Mouse (Mus musculus) liver (tissue): ENCODE results near the gene Uqcc2.

Experiments
- DNase-seq: peaks from one replicate; pipeline ENCODE4 v3.0.0-alpha.2; 2020; ENCODE audit warnings: mixed read lengths

Gene Uqcc2

DNA sequence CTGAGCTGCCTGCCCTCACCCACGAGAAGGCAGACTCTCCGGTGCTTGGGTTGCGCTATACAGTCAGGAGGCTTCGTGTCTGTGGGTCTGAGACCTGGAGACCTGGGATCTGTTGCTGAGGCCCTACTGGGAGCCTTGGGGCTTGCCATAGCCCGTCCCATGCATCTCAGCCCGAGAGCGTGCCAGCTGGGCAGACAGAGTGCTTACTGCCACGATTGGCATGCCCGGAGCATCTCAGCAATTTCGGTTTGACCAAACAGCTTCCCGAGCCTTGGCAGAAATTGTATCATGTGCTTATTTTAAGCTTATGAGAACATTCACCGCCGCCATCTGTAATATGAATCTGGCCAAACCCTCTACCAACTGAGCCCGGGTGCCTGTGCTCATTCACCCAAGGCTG, 20.5 kb upstream of the Uqcc2 start:
- no peak for DNase-seq

DNA sequence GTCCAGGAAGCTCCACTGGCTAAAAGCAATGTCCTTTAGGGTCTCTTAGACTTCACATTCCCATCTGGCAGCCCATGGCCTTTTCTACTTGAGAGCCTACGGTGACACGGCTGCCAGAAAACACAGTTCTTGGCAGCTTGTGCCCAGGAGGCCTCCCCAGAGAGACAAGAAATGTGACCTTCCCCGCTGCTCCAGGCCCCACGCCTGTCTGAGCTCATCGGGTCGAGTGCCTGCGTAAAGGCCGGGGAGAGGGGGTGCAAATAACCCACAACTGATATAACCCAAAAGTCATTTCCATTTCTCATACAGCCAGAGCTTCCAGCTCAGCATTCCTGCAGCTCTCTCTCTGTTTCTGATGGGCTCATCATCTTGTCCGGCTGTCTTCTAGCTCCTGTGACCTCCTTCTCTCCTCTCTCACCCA, 20.1 kb upstream of the Uqcc2 start:
- no peak for DNase-seq

DNA sequence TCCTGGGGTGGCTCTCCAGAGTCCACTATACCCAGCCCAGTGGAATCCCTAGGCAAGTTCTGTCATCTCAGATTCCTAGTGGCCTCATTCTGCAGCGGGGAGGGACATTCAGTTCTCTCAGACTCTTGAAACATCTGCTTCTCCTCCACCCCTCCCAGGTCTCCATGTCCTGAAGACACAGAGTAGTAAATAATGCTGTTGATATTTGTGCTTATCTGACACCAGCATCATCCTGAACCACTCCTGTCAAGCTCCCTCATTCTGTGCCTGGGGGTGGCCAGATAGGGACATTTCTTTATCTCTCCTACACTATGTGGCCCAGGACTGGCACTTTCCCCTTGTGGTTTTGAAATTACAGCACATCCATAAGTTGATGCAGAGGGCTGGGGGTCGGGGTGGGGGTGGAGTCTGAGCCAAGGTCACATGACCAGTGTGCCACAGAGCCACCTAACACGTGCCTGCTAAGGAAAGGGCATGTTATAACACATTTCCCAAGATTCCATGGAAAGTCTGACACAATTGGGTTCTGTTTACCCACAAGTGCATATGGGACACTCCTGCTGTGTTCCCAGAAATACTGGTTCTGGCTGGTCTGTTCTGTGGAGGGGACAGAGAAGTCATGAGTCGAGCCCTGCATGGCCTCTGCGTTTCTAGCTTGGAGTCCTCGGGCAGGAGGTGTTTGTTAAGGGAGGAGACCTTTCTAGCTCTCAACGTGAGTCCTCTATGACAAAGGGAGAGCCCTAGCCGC, 19.4 kb upstream of the Uqcc2 start:
- peak; percentile 86 for DNase-seq

DNA sequence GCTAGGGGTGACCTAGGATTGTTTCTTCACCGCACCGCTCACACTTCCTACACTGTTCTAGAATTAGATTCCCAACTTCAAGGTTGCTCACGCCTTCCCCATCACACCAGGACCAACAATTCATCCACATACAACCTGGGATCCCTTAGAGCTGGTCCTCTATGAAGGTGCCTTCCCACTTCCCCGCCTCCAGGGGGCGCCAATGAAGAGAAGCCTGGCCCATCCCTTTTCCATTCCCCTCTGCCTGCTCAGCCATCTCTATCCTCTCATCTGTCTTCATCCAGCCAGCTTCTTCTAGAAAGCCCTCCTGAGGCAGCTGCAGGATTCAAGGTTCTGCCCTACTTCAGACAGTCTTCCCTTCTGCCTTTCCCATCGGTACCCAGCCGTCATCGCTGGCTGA, 17.7 kb upstream of the Uqcc2 start:
- DNase-seq = peak; percentile 79

DNA sequence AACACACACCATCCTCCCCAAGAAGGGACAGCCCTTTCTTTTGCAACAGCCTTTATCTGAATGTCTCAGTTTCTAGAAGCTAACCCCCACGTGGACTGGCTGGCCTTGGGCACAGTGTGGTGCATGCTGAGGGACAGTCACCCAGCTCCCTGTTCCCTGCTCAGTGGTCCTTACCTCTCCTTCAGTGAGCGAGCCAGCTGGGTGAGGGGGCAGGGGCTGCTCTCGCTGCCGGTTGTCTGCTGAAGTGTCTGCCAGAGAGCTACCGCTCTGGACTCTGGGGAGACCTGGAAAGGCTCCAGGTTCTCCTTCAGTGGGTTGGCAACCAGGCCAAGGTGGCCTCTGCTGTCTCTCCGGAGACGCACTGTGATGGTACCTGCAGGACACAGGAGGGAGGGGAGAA, 17.2 kb upstream of the Uqcc2 start:
- no peak for DNase-seq

DNA sequence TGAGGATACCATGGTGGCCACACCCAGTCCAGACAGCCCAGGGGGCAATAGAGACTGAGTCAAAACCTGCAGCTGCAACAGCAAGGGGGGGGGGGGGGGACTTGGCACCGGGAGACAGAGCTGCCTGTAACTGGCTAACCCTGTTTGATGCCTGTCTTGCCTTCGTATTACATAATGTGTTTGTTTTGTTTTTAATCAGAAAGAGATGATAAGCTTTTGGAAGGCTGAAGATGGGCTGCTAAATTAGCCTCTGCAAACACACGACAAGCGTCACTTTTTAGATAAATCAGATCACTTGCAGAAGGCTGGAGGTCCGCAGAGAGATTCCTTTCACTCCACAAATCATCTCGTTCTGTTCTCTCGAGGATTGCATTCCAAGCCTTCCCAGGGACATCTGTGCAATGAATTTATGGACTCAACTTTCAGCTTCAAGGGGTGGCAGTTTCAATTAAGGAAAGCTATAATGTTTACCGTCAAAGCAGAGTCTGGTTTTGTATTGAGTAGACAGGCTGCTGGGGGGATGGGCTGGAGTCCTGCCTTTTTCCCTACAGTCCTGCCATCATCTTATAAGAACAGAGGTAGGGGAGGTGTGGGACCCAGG, 12.7 kb upstream of the Uqcc2 start:
- no peak for DNase-seq

DNA sequence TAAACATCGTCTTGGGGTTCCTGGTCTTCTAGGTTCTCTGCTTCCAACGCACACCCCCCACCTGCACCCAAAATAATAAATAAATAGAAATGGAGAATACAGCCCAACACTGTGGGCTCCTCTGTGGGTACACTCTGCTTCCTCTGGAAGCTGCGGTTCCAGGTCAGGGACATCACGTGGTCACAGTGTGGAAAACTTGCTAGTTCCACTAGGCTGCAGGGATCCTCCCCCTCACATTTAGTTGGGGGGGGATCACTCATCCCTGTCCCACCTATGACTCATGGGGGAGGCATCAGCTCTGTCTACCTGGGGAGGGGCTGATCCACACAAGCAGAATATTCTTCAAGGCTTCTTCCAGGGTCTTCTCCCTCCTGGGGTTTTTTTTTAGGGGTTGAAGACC, 10.4 kb upstream of the Uqcc2 start:
- no peak for DNase-seq

DNA sequence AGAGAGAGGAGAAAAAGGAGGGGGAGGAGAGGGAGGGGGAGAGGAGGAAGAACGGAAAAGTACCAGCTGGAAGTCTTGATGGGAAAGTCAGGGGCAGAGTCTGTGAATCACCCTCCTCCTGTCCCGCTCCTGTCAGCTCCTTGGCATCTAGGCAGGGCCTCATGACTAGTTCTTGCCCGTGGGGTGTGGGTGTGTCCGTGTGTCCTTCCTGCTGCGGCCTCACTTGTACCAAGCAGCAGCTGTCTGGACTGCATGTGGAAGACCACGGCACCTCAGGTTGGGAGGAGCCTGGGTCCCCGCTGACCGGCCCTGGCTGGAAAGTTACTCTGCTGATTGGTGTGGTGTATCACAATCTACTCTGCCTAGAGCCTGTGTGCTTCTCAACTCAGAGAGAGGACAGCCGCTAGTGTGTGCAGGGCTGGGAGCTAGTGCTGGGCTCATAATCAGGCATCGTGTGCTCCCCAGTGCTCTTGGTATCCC, 8.3 kb upstream of the Uqcc2 start:
- DNase-seq = no peak

DNA sequence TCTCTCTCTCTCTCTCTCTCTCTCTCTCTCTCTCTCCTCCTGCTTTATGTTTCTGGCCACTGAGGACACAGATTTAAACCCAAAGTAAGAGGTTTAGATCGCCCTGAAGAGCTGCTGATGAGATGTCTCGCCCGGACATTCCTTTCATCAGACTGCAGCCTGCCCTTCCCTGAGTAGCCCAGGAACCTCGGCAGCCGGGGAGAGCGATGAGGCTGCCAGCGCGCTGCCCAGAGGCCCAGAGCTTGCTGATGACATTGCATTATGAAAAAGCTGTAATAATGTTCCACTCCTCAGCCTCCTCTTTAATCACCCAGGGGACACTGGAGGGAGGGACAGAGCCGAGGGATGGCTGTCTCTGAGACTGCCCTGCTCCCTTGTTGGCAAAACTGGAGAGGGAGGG, 6.5 kb upstream of the Uqcc2 start:
- DNase-seq = no peak

DNA sequence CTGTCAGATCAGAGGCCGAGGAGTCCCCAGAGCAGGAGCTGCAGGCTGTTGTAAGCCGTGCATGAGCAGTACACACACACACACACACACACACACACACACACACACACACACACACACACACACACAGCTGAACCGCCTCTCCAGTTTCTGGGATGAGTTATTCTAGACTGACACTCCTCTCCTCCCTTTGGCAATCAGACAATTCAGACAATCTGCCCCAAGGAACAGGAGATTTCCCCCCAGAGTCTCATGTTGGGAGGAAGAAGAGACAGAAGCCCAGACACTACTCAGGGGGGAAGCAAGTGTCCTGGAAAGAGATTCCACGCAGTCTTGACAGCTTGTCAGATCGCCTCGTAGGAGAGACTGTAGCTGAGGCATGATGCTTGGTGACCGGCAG, 5.6 kb upstream of the Uqcc2 start:
- no peak for DNase-seq

DNA sequence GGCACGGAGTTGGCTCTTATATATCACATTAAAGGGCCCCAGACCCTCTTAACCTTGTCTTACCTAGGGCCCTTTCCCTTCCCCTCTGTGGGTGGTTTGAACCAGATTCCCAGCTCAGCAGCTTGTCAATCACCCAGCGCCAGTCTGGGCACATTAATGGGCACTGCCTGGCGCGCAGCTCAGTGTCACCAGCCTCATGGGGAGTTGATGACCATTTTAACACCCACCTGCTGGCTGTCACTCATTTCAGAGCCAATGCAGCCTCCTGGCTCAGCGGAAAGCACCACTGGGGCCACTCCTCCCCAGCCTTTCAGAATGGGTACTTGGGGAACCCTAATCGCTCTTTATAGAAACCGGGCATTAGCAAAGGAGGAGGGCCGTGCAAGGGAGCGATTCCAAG, 4.7 kb upstream of the Uqcc2 start:
- no peak for DNase-seq

DNA sequence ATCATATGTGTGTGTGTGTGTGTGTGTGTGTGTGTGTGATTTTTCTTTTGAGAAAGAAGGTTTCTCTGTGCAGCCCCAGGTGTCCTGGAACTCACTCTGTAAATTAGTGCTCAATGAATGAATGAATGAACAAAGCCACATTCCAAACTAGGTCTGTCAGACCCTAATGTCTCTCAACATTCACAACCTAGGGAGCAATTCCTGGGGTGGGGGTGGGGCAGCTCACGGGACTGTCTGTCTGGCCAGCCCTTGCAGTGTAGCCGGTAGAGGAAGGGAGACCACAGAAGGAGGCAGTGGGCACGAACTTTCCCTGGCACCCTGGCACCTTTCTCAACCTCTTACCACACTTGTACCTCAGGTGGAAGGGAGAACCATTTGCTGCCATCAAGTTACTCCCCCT, 999 bp upstream of the Uqcc2 start:
- no peak for DNase-seq

DNA sequence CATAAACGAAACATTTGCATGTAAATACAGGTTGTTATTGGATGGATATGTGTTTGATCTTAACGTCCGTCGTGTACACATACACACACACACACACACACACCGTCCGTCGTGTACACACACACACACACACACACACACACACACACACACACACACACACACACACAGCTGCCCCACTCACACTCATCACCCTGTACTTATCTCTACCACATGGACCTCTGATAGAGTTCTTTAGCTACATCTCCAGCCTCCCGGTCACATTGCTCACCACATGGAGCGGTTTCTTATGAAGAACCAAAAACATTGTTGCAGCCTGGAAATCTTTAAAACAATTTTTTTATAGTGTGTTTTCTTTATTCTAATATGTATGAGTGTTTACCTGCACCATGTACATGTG, 471 bp upstream of the Uqcc2 start:
- peak; percentile 40 for DNase-seq

DNA sequence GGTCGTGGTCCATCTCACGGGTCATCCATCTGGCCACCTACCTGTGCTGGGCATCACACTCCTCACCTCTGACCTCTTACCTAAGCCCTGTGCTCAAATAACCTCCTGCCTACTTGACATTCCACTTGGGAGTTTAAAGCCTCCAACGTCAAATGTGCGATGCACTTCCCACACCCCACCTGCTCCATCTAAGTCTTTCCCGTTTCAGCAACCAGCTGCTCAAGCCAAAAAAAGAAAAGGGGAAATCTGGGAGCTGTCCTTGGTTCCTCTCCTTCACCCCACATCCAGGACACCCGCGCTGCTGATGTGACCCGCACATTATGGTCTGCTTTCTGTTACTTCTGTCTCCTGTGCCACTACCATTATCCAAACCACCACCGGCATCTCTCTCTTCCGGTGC, 1.5 kb downstream of the Uqcc2 start:
- no peak for DNase-seq

DNA sequence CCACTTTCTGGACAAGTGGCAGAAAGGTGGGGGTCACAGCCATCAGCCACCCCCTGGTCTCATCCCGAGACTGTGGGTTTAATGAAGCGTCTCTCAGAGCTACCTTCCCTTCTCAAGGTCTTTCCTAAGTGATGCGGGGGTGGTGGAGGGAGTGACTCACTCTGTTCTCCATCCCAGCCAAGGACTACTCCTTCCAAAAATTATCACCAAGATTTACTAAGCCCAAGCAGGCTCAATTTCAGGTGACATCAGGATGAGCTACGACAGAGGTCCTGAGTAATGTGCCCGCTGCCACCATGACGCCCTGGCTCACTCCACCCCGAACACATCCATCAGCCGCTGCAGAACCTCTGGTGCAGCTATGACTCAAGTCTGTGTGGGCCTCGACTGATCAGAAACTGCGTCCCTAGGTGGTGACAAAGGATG, 2.5 kb downstream of the Uqcc2 start:
- DNase-seq = no peak

DNA sequence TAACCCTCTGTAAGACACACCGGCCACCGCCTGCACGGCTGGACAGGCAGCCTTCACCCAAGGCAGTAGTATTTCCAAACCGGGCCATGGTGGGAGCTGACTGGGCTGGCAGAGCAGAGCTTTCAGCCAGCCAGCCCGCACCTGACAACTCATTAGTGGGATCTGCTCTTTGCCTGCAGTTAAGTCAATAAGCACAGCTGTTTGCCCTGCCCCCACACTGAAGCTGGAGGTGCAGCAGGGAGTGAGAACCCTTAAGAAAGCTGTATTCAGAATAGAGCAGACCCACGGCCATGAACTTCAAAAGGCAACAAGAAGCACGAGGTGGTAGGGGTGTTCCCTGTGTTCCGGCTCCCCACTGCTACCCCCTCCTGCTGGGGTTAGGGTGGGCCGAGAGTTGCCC, 3.5 kb downstream of the Uqcc2 start:
- no peak for DNase-seq

DNA sequence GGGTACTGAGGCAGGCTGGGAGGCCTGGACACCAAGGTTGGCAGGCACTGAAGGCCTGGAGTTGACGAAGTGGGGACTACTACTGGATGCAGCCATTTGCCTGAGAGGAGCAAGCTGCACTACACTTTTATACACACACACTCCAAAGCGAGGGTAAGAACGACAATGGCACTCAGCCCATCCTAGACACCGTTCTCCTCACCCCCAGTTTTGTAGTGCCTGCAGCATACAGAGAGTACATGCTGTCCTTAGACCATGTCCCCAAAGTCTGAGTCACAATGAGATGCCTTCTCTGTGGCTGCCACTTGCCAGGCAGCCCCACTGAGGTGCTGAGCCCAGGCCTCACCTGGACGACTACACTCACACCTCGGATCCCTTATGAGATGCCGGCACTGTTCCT, 3.9 kb downstream of the Uqcc2 start:
- DNase-seq = no peak

DNA sequence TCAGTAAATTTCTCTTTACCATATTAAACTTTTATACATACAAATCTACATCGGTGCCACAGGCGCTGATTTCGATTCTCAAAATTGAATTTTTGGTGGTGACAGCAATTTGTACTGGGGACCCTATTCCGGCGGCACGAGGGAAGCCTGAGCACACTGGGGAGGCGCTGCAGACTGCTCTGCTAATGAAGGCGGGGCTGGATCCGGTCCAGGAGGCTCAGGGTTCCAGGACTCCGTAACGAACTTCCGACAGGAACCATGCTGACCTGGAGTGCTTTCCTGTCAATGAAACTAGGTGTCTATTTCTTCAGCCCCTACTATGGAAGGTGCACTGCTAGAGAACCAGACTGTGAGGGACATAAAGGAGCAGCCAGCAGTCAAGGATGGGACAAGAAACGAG, 4.4 kb downstream of the Uqcc2 start:
- no peak for DNase-seq

DNA sequence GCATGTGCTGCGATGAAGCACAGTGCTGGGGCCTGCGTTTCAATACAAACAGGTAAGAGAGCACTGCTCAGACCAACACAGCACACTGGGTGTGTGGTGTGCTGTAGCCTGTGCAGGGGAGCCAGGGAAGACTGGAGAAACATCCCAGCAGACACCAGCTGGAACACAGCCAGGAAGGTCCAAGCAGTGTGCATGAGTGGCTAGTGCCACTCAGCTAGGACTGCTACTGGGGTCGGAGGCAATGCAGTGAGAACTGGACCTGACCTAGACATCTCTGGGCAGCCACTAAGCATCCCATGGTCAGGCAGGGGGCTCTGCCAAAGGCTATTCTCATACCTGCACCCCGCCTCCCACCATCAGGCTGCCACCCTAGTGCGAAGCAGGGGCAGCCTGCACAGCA, 5.5 kb downstream of the Uqcc2 start:
- no peak for DNase-seq

DNA sequence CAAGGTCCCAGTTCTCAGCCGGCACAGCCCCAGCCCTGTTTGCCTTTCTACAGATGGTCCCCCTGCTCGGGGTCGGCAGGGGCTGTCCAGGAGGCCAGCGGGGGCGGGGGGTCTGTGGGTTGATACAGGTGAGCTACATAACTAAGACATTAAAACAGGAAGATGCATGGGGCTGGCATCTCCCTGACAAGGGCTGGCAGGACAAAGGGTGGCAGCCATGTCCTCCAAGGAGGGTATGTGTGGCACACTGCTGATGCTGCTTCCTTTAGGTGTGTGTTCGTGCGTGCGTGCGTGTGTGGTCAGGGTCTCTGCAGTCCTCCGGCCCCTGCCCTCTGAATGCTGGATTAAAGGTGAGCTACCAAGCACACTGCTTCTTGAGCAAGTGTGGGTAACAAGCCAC, 6.7 kb downstream of the Uqcc2 start:
- DNase-seq = no peak

DNA sequence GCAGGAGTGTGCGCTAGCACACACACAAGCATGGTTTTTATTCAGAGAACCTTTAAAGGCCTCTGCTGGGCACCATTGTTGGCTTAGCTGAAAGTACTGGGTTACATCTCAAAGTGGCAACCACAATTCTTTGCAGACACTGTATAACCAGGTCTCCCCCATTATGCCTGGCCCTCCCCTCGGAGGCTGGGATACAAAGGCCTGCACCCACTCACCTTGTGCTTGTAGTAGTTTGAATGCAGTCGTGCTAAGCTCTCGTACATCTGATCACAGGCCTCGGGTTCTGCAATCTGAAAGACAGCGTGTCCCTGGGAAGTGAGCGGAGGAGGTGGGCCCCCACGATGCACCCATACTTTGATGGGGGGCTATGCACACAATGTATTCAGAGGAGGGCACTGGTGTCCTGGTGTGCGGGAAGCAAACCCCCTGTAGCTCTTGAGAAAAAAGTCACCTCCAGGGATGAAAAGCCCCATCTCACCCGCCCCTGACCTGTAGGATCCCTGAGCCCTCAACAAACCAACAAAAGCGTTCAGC, 8.0 kb downstream of the Uqcc2 start:
- no peak for DNase-seq

DNA sequence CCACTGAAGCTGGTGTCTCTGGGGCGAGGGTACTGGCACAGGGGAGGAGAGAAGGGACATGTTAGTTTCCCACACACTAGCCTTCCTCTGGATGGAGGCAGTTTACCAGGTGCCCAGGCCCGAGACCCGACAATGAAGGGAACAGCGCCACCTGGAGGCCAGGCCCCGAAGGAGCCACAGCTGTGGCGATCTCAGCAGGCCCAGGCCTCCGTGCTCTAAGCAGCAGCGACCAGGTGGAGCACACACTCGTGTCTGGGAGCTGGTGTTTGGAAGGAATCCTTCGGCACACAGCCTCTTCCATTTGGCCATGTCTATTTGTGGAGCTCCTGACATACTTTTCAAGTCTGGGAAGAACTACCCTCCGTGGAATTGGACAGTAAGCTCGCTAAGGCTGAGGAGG, 8.5 kb downstream of the Uqcc2 start:
- peak; percentile 78 for DNase-seq

DNA sequence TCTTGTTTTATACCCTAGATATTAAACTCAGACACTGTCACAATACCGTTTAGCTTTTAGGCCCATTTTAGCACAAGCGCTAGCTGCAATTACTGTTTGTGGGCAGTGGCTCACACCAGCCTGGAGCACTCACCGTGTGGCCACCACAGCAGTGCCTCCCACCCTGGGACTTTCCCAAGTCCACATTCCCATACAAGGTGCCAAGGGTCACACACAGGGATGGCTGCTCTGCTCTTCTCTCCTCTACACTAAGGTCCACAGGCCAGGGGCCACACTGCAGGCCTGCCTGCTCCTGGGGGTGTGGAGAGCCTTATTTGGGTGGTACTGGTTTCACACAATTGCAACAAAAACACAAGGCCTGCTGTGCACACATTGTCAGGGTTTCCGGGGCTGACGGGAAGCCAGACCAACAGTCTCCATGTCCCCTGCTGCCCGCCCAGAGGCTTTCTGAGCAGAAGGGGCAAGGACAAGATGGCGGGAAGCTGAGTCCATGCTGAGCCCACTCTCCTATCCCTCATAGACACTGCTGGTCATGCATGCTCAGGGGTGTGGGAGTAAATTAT, 9.8 kb downstream of the Uqcc2 start:
- DNase-seq = peak; percentile 39

DNA sequence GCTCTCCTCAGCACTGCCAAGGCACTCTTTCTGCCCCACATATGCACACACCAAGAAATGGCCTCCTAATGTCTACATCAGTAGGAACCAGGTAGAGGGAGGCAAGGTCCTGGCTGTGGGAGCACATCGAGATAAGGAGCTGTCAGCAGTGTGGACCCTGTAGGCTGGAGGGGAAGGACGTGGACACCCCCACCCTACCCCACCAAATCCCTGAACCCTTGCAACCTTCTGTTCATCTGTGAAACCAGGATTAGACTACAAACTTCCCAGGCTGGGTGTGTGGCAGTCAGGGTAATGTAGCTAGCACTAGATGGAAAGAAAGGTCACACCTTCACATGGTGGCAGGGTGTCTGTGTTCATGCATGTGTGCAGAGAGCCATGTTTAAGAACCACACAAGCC, 10.6 kb downstream of the Uqcc2 start:
- DNase-seq = no peak
